ENCODE assay signal across 15 mouse cellular contexts in genomic region chr4:148291080-148291479, GRCm38 (mm10). TPM values are rescaled to one million over a fixed set of nuclear protein-coding genes. Genes with fewer than 3 reads are reported as not detected.
DNase-seq lines count a peak whose midpoint lies in the region; ATAC-seq and TF ChIP-seq lines count a peak whose summit lies in the region.
"Had no signal": no experiment of that assay in that cellular context is flagged by ENCODE, and none has a peak within 500 bp of the region (broad histone marks: within the 10 kb centered on the region; RNA-seq: fewer than 3 reads in every experiment).

No protein-coding gene starts in this region.

- no peaks in the 10 kb centered on the region for H3K36me3 ChIP-seq in forebrain, embryonic 14.5 days (ENCODE audit: control insufficient read depth, insufficient read depth, low read length)
- no peaks in the 10 kb centered on the region for H3K36me3 ChIP-seq in forebrain, embryonic 11.5 days (ENCODE audit: control insufficient read depth, insufficient read depth, low read length)
- no peaks in the 10 kb centered on the region for H3K36me3 ChIP-seq in forebrain, embryonic 16.5 days (ENCODE audit: control insufficient read depth, insufficient read depth)
- H3K36me3 ChIP-seq in forebrain, embryonic 12.5 days (replicated peaks) = no peaks in the 10 kb centered on the region
- H3K36me3 ChIP-seq: embryonic facial prominence, embryonic 10.5 days; embryonic facial prominence, embryonic 12.5 days had no signal

- TF ChIP-seq POLR2A in brain, embryonic 14.5 days (IDR thresholded peaks at IDR 0.05; ENCODE audit: borderline replicate concordance, extremely low read depth, insufficient read depth, insufficient read length, poor library complexity, severe bottlenecking) = no peak

- ATAC-seq in forebrain, embryonic 14.5 days = no peak
- no peak for ATAC-seq in forebrain, embryonic 11.5 days (replicated peaks; ENCODE audit: low FRiP score)
- ATAC-seq in forebrain, embryonic 16.5 days = no peak
- no peak for ATAC-seq in forebrain, embryonic 12.5 days (ENCODE audit: low FRiP score)

- H3K27ac ChIP-seq in forebrain, embryonic 14.5 days (ENCODE audit: low read depth, low read length) = 0 out of 2 replicates have a peak overlapping the region, but pooled peaks have one; percentile 44
- H3K27ac ChIP-seq in forebrain, embryonic 11.5 days (ENCODE audit: low read depth, low read length) = no peak overlapping the region
- H3K27ac ChIP-seq in forebrain, embryonic 16.5 days (ENCODE audit: low read length) = peak overlapping the region; percentile 31; the same call in 1 of the 2 replicates
- no peak overlapping the region for H3K27ac ChIP-seq in forebrain, embryonic 12.5 days
- H3K27ac ChIP-seq: embryonic facial prominence, embryonic 10.5 days; embryonic facial prominence, embryonic 12.5 days had no signal

- no peak for TF ChIP-seq CTCF in brain, embryonic 14.5 days (IDR thresholded peaks at IDR 0.05; ENCODE audit: borderline replicate concordance, extremely low read depth, insufficient read depth, insufficient read length)

- H3K4me2 ChIP-seq in forebrain, embryonic 14.5 days (ENCODE audit: low read length) = no peak overlapping the region
- no peak overlapping the region for H3K4me2 ChIP-seq in forebrain, embryonic 11.5 days (ENCODE audit: low read depth, low read length, severe bottlenecking)
- no peak overlapping the region for H3K4me2 ChIP-seq in forebrain, embryonic 16.5 days (ENCODE audit: low read length)
- H3K4me2 ChIP-seq in forebrain, embryonic 12.5 days = no peak overlapping the region
- H3K4me2 ChIP-seq: embryonic facial prominence, embryonic 12.5 days had no signal

- DNase-seq in forebrain, embryonic 14.5 days (ENCODE audit: low spot score) = peak; percentile 58
- DNase-seq in forebrain, embryonic 11.5 days (ENCODE audit: low spot score) = no peak
- peak; percentile 62 for DNase-seq in brain, embryonic 14.5 days (ENCODE audit: low read depth)
- no peak for DNase-seq in heart, postnatal 36 days
- DNase-seq: adrenal gland, adult 2 months; adrenal gland, postnatal 10 days; adrenal gland, postnatal 25 days; cerebellum, adult 11-12 months; cerebellum, adult 2 months; cerebellum, adult 9-10 months had no signal

- intact Hi-C loops in heart, postnatal 36 days (cut with DNase I) = no loop called here

- 45% methylated on average over 2 of the region's 2 CpGs for WGBS in forebrain, embryonic 14.5 days
- WGBS in forebrain, embryonic 11.5 days = 58% methylated on average over 2 of the region's 2 CpGs
- WGBS in forebrain, embryonic 16.5 days = 44% methylated on average over 2 of the region's 2 CpGs
- 58% methylated on average over 2 of the region's 2 CpGs for WGBS in forebrain, embryonic 12.5 days

- no peak overlapping the region for H3K4me3 ChIP-seq in forebrain, embryonic 14.5 days (ENCODE audit: low read depth, low read length)
- no peak overlapping the region for H3K4me3 ChIP-seq in forebrain, embryonic 11.5 days (ENCODE audit: low read depth, low read length)
- H3K4me3 ChIP-seq in forebrain, embryonic 16.5 days (replicated peaks; ENCODE audit: low read length) = no peak overlapping the region
- no peak overlapping the region for H3K4me3 ChIP-seq in forebrain, embryonic 12.5 days (replicated peaks)
- H3K4me3 ChIP-seq: embryonic facial prominence, embryonic 10.5 days; embryonic facial prominence, embryonic 12.5 days had no signal

- H3K4me1 ChIP-seq in forebrain, embryonic 14.5 days (ENCODE audit: control insufficient read depth, insufficient read depth, low read length) = peaks cover 33% of the 10 kb centered on the region
- H3K4me1 ChIP-seq in forebrain, embryonic 11.5 days (replicated peaks; ENCODE audit: control insufficient read depth, insufficient read depth, low read length) = peaks cover 19% of the 10 kb centered on the region
- peaks cover 39% of the 10 kb centered on the region for H3K4me1 ChIP-seq in forebrain, embryonic 16.5 days (replicated peaks; ENCODE audit: control insufficient read depth, insufficient read depth, low read length)
- H3K4me1 ChIP-seq in forebrain, embryonic 12.5 days = peaks cover 53% of the 10 kb centered on the region

- no peak overlapping the region for H3K9ac ChIP-seq in forebrain, embryonic 14.5 days (ENCODE audit: low read length)
- H3K9ac ChIP-seq in forebrain, embryonic 11.5 days (ENCODE audit: low read length) = no peak overlapping the region
- H3K9ac ChIP-seq in forebrain, embryonic 16.5 days (replicated peaks; ENCODE audit: low read depth, low read length) = 0 out of 2 replicates have a peak overlapping the region, but pooled peaks have one; percentile 7
- H3K9ac ChIP-seq in forebrain, embryonic 12.5 days = no peak overlapping the region
- H3K9ac ChIP-seq: embryonic facial prominence, embryonic 12.5 days had no signal

- H3K9me3 ChIP-seq in forebrain, embryonic 14.5 days (replicated peaks; ENCODE audit: control insufficient read depth, low read length) = no peaks in the 10 kb centered on the region
- no peaks in the 10 kb centered on the region for H3K9me3 ChIP-seq in forebrain, embryonic 11.5 days (ENCODE audit: control insufficient read depth, low read length)
- no peaks in the 10 kb centered on the region for H3K9me3 ChIP-seq in forebrain, embryonic 16.5 days (ENCODE audit: control insufficient read depth, low read length)
- no peaks in the 10 kb centered on the region for H3K9me3 ChIP-seq in forebrain, embryonic 12.5 days
- H3K9me3 ChIP-seq: embryonic facial prominence, embryonic 10.5 days; embryonic facial prominence, embryonic 12.5 days had no signal

- no peaks in the 10 kb centered on the region for H3K27me3 ChIP-seq in forebrain, embryonic 14.5 days (replicated peaks; ENCODE audit: control insufficient read depth, insufficient read depth, low read length)
- peaks cover 14% of the 10 kb centered on the region for H3K27me3 ChIP-seq in forebrain, embryonic 11.5 days (ENCODE audit: control insufficient read depth, insufficient read depth, low read length)
- H3K27me3 ChIP-seq in forebrain, embryonic 16.5 days (replicated peaks; ENCODE audit: control insufficient read depth, insufficient read depth, low read length) = no peaks in the 10 kb centered on the region
- H3K27me3 ChIP-seq in forebrain, embryonic 12.5 days = peaks cover 27% of the 10 kb centered on the region

RNA-seq across cellular contexts. Expression of gene Disp3, which starts 3.3 kb away (rescaled TPM):
- 7.2 and 9.5 TPM in 2 replicates for polyA plus RNA-seq in forebrain, embryonic 14.5 days (2014; fragmentation: Nextera tagmentation; extraction: Ambion mirVana)
- 2.3 and 3.0 TPM in 2 replicates for polyA plus RNA-seq in forebrain, embryonic 11.5 days (2014; fragmentation: Nextera tagmentation; extraction: Ambion mirVana)
- 11.8 and 12.2 TPM in 2 replicates for polyA plus RNA-seq in forebrain, embryonic 16.5 days (2015; fragmentation: Nextera tagmentation; extraction: Ambion mirVana)
- 4.8 and 4.9 TPM in 2 replicates for polyA plus RNA-seq in forebrain, embryonic 12.5 days (2016; fragmentation: Nextera tagmentation; extraction: Ambion mirVana)
- polyA plus RNA-seq in brain, embryonic 14.5 days (2012; rRNA removed) = 25.2 and 28.4 TPM in 2 replicates
- not detected for total RNA-seq in heart, postnatal 36 days (2021)
- total RNA-seq: MEL had no signal

Comparison
In these comparisons a context has a peak if more than half of its experiments do, and no peak if none do; other contexts are left out.
1. DNase-seq: peak in forebrain, embryonic 14.5 days (single experiment) and brain, embryonic 14.5 days (single experiment); none in forebrain, embryonic 11.5 days (single experiment) and heart, postnatal 36 days (0 of 2).
2. H3K27ac ChIP-seq: peak in forebrain, embryonic 14.5 days (single experiment) and forebrain, embryonic 16.5 days (single experiment); none in forebrain, embryonic 11.5 days (single experiment) and forebrain, embryonic 12.5 days (single experiment).